Mouse (Mus musculus): ENCODE results near the gene Prkar1b. TPM values are rescaled to one million over a fixed set of nuclear protein-coding genes. Genes with fewer than 3 reads are reported as not detected.
A peak's percentile ranks its signal among the peaks of the same experiment; 100 is the strongest.

The Prkar1b gene
- polyA plus RNA-seq, 1 experiment from 2014 or later = 8.3 TPM

DNA sequence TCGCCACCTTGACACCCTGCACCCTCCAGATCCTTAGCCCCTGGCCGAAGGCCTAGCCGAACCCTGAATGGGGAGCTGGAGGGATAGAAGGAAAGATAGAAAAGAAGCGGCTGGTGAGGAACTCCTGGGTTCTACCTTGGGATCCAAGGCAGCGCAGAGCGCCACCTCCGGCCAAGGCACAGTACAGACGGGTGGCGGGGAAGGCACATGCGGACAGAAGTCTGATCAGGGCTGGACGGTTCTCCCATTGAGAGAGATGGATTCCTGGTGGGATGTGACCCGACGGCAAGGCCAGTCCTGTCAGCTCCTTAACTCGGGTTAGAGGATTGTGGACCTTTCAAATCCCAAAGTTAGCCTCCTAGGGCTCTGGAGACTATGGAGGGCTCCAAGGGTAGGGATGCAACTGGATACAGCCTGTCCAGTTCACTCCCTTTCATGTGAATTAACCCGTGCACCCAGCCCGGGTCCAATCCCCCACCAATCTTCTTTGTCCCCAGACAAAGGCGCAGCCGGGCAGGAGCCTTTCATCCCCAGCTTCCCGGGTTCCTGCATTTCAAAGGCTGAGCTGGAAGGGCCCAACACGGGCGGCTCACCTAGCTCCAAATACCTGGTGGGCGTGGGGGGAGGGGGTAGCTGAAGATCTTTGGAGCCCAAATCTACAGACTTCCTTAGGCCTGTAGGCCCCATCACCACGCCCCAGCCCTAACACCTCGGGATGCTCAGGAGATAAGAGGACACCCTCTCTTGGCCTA is 153.3 kb downstream of the Prkar1b start:
- WGBS = 3% methylated on average over 24 of the region's 24 CpGs
- peak overlapping the region; percentile 95 for H3K27ac ChIP-seq
- H3K4me1 ChIP-seq = peaks cover 66% of the 10 kb centered on the region
- 0 out of 2 replicates have a peak, but pooled peaks cover 4% of the 10 kb centered on the region for H3K36me3 ChIP-seq
- H3K27me3 ChIP-seq (ENCODE audit: insufficient read depth, poor library complexity, severe bottlenecking) = peaks cover 84% of the 10 kb centered on the region
- H3K4me3 ChIP-seq = peak overlapping the region; percentile 83
- DNase-seq (ENCODE audit: low spot score) = peak; percentile 80
- H3K9me3 ChIP-seq = no peaks in the 10 kb centered on the region

DNA sequence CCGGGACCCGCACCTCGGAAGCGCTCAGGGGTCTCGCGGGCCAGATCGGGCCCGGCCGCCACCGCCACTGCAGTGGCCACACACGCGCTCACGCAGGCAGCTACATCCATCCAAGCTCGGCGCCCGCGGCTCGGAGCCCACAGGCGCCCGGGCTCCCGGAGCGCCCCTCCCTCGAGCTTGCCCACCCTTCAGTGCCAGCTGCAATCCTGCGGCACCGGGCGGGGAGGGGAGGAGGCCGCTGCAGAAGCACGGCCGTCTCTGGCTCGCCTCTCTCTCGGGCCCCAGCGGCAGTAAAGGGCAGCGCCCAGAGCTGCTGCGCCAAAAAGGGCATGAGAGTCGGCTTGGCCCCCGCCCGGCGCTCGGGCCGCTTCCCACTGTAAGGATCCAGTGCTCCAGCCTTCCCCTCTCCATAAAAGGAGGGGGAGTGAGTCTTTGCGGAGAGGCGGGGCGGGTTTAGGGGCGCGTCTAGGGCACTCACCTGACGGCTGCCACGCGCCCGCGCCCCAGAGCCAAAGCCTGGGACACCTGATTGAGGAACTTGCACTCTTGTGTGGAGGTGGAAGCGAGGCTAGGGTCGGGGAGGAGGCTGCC is 154.0 kb downstream of the Prkar1b start:
- peaks cover 91% of the 10 kb centered on the region for H3K27me3 ChIP-seq (ENCODE audit: insufficient read depth, poor library complexity, severe bottlenecking)
- H3K4me3 ChIP-seq = peak overlapping the region; percentile 83
- peak; percentile 86 for DNase-seq (ENCODE audit: low spot score)
- under 1% methylated on average over 52 of the region's 52 CpGs for WGBS
- H3K27ac ChIP-seq = peak overlapping the region; percentile 95
- peaks cover 72% of the 10 kb centered on the region for H3K4me1 ChIP-seq
- peaks cover 9% of the 10 kb centered on the region; the same call in 1 of the 2 replicates for H3K36me3 ChIP-seq
- H3K9me3 ChIP-seq = no peaks in the 10 kb centered on the region

DNA sequence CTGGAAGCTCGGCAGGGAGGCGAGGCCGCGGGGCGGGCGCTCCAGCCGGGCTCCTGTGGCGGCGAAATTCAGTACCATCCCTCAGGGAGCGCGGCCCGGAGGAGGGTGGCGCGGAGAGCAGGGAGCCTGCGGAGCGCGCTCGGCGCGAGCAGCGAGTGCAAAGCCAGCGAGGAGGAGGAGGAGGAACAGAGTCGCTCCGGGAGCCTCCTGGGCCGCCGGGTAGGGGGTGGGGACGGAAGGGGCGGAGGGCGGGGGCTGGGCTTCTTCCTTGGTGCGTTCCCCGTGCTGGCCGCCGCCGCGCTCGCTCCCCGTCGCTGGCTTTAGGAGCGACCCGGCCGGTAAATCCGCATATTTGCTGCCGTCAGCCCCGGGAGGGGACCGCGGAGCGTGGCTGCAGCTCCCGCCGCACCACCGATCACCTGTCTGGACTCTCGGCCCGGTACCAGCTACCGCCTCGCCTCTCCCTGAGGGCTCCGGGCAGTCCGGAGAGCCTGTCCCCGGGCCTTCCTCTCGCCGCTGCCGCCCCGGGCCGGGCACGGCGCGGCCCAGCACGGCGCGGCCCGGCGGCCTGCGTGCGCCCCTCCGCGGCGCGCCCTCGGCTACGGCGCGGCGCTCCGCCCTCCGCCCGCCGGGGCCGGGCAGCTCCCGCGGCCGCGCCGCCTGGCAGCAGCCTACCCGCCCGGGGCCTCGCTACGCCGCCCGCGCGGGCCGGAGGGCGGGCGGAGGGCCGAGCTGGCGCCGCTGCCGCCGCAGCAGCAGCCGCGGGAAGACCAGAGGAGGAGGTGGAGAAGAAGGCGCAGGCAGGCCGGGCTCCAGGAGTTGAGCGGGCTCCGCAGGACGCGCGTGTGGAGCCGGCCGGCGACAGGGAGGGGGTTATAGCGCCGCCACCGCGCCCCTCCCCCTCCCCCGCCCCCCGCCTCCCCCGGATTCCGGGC is 154.7 kb downstream of the Prkar1b start:
- peaks cover 12% of the 10 kb centered on the region; the same call in 1 of the 2 replicates for H3K36me3 ChIP-seq
- DNase-seq (ENCODE audit: low spot score) = peak; percentile 89
- 4% methylated on average over 106 of the region's 127 CpGs for WGBS
- H3K9me3 ChIP-seq = no peaks in the 10 kb centered on the region
- peak overlapping the region; percentile 83 for H3K4me3 ChIP-seq
- peaks cover 92% of the 10 kb centered on the region for H3K27me3 ChIP-seq (ENCODE audit: insufficient read depth, poor library complexity, severe bottlenecking)
- H3K4me1 ChIP-seq = peaks cover 78% of the 10 kb centered on the region
- peak overlapping the region; percentile 95 for H3K27ac ChIP-seq

DNA sequence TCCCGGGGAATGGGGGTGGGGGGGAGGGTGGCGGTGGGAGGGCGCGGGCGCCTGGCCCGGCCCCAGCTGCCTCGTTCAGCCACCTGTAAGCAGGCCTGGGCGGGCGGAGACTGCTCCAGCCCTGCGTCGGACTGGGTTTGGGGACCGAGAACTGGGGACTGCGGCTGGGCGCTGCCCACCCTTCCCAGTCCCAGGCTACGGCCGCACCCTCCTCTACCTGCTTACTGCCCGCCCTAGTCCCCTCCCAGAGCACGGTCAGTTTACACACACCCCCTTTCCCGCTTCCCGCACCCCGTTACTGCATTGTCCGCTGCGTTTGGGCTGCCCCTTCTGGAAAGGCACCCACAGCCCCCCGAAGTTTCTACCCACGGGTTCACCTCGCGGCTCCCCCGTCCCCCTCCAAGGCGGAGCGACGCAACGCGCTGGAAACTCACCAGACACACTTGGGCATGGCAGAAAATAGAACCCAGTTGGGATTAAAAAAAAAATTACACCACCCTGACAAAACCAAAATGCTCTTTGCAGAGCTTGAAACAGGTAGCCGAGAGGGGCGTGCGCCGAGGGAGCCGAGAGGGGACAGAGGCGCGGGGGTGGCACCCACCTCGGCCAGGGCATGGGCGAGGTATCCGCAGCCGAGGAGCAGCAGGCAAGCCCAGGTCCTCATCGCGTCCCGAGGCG is 155.6 kb downstream of the Prkar1b start:
- under 1% methylated on average over 47 of the region's 48 CpGs for WGBS
- DNase-seq (ENCODE audit: low spot score) = no peak

DNA sequence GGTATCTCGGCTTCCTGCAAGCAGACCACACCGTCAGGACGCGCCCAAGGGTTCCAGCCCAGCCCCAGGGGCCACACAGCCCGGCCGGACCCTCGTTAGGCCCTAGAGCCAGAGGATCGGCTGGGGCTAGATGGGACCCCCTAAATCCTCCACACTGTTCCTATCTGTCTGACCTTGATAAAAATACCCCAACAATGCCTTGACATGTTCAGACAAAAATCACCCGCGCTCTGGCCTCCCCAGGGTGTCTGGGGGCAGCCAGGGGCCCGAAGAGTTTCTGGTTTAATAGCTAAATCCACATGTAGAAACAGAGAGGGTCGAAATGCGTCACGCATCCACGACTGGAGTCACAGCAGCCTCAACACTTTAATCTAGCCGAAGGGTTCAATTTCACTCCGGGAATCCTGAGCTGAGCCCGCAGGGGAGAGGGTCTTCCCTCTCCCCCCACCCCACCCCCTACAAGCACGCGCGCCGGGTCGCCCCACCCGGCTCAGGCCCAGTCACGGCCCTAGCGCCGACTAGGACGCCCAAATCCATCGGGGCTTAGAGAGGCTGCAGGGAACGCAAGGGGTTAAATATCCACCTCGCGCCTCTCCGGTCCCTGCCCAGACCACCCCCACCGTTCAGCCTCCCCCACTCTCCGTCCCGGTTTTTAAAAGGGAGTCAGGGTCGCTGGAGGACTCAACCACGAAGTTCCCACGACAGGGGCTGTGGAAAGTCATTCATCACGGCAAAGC is 156.3 kb downstream of the Prkar1b start:
- Histone ChIP-seq H3K9me3 (no peaks in the 10 kb centered on the region), H3K27me3 (ENCODE audit: insufficient read depth, poor library complexity, severe bottlenecking) (peaks cover 80% of the 10 kb centered on the region), H3K36me3 (peaks cover 13% of the 10 kb centered on the region; the same call in 1 of the 2 replicates), H3K4me3 (peak overlapping the region; percentile 83), H3K4me1 (peaks cover 78% of the 10 kb centered on the region), H3K27ac (peak overlapping the region; percentile 95)
- WGBS = under 1% methylated on average over 40 of the region's 40 CpGs
- no peak for DNase-seq (ENCODE audit: low spot score)

More for the DNA sequence above, 155.6 kb downstream of the Prkar1b start:
- Histone ChIP-seq H3K4me3 (peak overlapping the region; percentile 83), H3K9me3 (no peaks in the 10 kb centered on the region), H3K36me3 (peaks cover 12% of the 10 kb centered on the region; the same call in 1 of the 2 replicates), H3K27me3 (ENCODE audit: insufficient read depth, poor library complexity, severe bottlenecking) (peaks cover 86% of the 10 kb centered on the region), H3K4me1 (peaks cover 78% of the 10 kb centered on the region), H3K27ac (peak overlapping the region; percentile 95)

DNA sequence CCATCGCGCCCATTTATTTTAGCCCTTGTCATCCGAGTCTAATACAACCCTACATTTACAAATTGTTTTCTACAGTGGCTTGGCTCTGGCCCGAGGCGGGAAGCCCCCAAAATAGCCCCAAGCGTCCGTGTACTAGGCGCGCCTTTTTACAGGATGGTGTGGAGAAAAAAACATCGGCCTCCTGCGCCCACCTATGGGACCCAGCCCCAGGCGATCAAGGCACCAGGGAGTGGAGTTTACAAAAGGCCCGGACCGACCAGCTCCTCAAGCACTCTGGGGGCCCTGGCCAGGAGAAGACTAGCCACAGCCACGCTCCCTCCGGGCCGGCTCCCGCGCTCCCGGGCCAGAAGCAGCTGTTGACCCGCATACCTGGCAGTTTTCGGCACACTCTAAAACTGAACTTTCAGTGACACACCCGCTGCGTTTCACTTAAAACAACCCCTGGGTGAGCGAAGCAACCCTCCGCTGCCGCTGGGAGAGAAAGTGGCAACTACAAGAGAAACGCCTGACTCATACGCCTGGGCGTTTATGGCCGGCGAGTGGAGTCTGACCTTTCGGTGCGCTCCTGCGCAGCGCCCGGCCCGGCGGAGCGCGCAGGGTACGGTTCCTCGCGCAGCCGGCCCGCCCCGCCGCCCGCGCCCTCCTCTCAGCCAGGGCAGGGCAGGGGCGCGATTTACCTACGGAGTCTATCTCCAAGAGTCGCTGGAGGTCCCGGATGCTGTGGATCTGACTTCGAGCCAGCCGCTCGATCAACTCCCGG is 157.0 kb downstream of the Prkar1b start:
- 2% methylated on average over 59 of the region's 59 CpGs for WGBS
- H3K9me3 ChIP-seq = no peaks in the 10 kb centered on the region
- H3K4me1 ChIP-seq = peaks cover 73% of the 10 kb centered on the region
- peak overlapping the region; percentile 83 for H3K4me3 ChIP-seq
- no peak for DNase-seq (ENCODE audit: low spot score)
- peaks cover 20% of the 10 kb centered on the region for H3K36me3 ChIP-seq
- peaks cover 80% of the 10 kb centered on the region for H3K27me3 ChIP-seq (ENCODE audit: insufficient read depth, poor library complexity, severe bottlenecking)
- peak overlapping the region; percentile 95 for H3K27ac ChIP-seq

DNA sequence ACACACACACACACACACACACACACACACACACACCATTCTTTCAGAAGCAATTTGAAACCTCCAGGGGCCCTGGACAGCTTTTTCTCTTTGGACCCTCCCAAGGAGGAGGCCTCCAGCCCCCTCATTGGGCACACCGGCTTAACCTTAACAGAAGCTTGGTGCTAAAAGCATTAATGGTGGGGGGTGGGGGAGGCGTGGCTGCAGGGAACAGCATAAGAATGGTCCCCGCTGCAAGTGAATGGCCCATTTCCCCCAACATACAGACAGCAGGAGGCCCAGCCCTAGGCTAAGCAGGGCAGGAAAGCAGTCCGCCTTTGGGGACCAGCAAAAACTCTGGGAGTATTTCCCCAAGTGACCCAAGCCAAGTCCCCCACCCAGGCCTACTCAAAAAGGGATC is 158.1 kb downstream of the Prkar1b start:
- peaks cover 72% of the 10 kb centered on the region for H3K27me3 ChIP-seq (ENCODE audit: insufficient read depth, poor library complexity, severe bottlenecking)
- no peak for DNase-seq (ENCODE audit: low spot score)
- WGBS = 41% methylated on average over 4 of the region's 4 CpGs
- peaks cover 30% of the 10 kb centered on the region for H3K36me3 ChIP-seq
- H3K9me3 ChIP-seq = no peaks in the 10 kb centered on the region
- H3K4me1 ChIP-seq = peaks cover 62% of the 10 kb centered on the region
- no peak overlapping the region for H3K27ac ChIP-seq
- H3K4me3 ChIP-seq = no peak overlapping the region

DNA sequence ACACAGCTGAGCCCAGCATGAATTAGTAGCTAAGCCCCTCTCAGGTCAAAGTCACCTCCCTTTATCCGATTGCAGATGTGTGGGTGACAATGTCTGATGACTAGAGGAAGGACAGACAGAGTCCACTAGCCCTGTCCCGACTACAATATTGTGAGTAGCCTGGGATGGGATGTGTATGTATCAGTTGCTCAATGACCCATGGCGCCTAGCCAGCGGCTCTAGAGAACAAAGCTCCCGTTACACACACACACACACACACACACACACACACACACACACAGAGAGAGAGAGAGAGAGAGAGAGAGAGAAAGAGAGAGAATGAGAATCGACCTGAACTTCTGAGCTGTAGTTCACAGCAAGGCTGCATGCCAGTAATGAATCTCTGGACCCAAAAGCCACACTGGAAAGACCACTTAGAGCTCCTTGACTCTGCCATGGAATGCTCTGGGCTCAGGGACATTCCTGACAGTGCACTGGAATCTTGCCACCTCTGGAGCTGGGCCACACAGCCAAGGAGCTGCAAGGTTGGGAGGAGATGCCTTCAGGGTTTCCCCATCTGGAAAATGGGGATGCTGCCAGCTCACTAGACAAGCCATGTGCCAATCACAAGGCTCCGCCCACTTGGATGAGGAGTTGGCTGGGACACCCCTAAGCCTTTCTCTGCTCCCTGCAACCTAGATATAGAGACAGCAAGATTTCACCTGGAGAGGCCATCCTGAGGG is 159.0 kb downstream of the Prkar1b start:
- Histone ChIP-seq H3K36me3 (peaks cover 39% of the 10 kb centered on the region), H3K4me3 (no peak overlapping the region), H3K27me3 (ENCODE audit: insufficient read depth, poor library complexity, severe bottlenecking) (peaks cover 63% of the 10 kb centered on the region), H3K4me1 (peaks cover 53% of the 10 kb centered on the region), H3K27ac (no peak overlapping the region), H3K9me3 (no peaks in the 10 kb centered on the region)
- 75% methylated on average over 7 of the region's 7 CpGs for WGBS
- DNase-seq (ENCODE audit: low spot score) = no peak

DNA sequence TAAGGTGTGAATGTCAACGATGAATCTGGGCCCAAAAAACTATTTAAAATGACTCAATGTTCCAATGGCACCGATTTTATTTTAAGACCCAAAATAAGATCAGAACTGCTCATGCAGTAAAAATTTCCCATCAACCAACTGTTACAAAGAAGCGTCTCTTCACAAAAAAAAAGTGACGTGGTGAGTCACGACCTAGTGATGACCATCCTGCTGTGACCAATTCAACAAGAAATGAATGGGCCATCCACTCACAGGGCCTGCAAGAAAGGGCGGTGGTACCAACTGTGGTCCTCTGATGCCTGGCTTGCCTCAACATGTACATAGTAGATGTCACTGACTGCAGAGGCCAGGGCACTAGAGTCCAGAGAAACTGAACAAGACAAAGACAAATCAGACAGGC is 160.2 kb downstream of the Prkar1b start:
- Histone ChIP-seq H3K27me3 (ENCODE audit: insufficient read depth, poor library complexity, severe bottlenecking) (peaks cover 57% of the 10 kb centered on the region), H3K4me1 (peaks cover 49% of the 10 kb centered on the region), H3K27ac (no peak overlapping the region), H3K4me3 (no peak overlapping the region), H3K36me3 (peaks cover 52% of the 10 kb centered on the region), H3K9me3 (no peaks in the 10 kb centered on the region)
- whole genome bisulfite sequencing = 83% methylated on average over 6 of the region's 6 CpGs
- no peak for DNase-seq (ENCODE audit: low spot score)

DNA sequence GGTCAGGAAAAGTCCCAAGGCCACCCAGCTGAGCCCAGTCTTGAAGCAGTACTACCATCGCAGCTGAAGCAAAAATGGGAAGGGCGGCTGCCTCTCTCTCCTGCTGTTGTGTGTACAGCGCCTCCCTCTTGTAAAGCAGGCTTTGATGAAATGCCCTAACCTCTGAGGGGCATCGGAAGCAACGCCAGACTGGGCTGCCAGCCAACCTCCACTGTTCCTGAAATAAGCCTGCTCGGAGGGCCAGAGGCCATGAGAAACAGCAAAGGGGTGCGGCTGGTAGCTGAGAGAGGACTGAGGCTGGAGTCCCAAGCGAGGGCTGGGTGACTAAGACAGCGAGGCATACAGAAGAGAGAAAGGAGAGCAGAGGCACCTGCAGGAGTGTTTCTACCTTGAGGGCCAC is 161.0 kb downstream of the Prkar1b start:
- no peak overlapping the region for H3K27ac ChIP-seq
- peaks cover 60% of the 10 kb centered on the region for H3K36me3 ChIP-seq
- peaks cover 43% of the 10 kb centered on the region for H3K4me1 ChIP-seq
- peaks cover 49% of the 10 kb centered on the region for H3K27me3 ChIP-seq (ENCODE audit: insufficient read depth, poor library complexity, severe bottlenecking)
- 55% methylated on average over 9 of the region's 9 CpGs for WGBS
- H3K4me3 ChIP-seq = no peak overlapping the region
- H3K9me3 ChIP-seq = no peaks in the 10 kb centered on the region
- DNase-seq (ENCODE audit: low spot score) = no peak

DNA sequence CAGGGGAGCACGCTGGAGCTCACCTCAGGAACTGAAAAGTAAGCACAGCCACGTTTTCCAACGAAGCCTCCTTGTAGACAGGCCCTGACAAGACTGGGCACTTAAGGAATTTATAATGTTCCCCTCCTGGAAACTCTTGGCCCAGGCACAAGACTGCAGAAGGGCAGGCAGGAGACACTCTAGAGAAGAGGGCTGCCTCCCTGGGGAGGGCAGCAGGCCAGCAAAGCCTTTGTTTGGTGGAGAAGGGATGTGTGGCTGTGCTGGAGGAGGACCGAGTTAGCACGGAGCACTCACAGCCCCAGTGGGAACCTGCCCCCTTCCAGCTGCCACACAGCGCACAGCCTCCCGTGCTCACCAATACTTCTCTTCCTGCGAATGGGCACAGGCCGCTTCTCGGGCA is 161.8 kb downstream of the Prkar1b start:
- DNase-seq (ENCODE audit: low spot score) = no peak
- WGBS = 70% methylated on average over 10 of the region's 10 CpGs
- no peak overlapping the region for H3K27ac ChIP-seq
- no peak overlapping the region for H3K4me3 ChIP-seq
- H3K9me3 ChIP-seq = no peaks in the 10 kb centered on the region
- H3K27me3 ChIP-seq (ENCODE audit: insufficient read depth, poor library complexity, severe bottlenecking) = peaks cover 41% of the 10 kb centered on the region
- peaks cover 67% of the 10 kb centered on the region for H3K36me3 ChIP-seq
- H3K4me1 ChIP-seq = peaks cover 35% of the 10 kb centered on the region
